Comparison of ENCODE assay signal across 8 mouse cellular contexts in the genomic region with DNA sequence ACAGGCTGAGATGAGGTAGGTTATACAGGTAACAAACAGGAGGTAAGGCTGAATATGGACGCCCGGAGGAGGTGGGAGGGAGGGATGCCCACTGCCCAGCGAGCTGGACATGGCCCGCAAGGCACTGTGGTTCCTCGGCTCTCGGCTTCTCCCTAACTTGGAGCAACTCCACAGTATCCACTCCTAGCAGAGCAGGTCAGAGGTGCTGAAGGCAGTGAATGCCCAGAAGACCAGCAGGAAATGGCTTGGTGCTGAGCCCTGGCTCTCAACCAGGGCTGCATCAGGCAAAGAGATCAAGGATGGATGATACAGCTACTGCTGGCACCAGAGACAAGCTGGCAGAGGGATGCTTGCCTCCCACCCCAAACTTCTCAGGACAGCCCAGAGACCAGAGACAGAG. TPM values are rescaled to one million over a fixed set of nuclear protein-coding genes. Genes with fewer than 3 reads are reported as not detected.
DNase-seq lines count a peak whose midpoint lies in the region; ATAC-seq and TF ChIP-seq lines count a peak whose summit lies in the region.

No protein-coding gene starts in this region.

- peak overlapping the region; percentile 55 for H3K4me2 ChIP-seq in heart, embryonic 11.5 days
- peak overlapping the region; percentile 54; the same call in 1 of the 2 replicates for H3K4me2 ChIP-seq in heart, embryonic 14.5 days (ENCODE audit: low read length)
- peak overlapping the region; percentile 56 for H3K4me2 ChIP-seq in liver, embryonic 14.5 days (ENCODE audit: low read depth)

- no peaks in the 10 kb centered on the region for H3K9me3 ChIP-seq in heart, embryonic 11.5 days (replicated peaks; ENCODE audit: control insufficient read depth, low read length)
- H3K9me3 ChIP-seq in heart, embryonic 14.5 days (ENCODE audit: control insufficient read depth, low read length), result no peaks in the 10 kb centered on the region
- H3K9me3 ChIP-seq in liver, embryonic 14.5 days (ENCODE audit: control insufficient read depth, low read length), result no peaks in the 10 kb centered on the region

- DNase-seq in heart, adult 8-10 months (ENCODE audit: low spot score), result no peak
- DNase-seq in liver, embryonic 14.5 days (ENCODE audit: low read depth in 3 of 3, low spot score in 3 of 3), result no peak
- no peak for DNase-seq in right cerebral cortex, adult 18-20 months
- no peak for DNase-seq in natural killer cell, adult 2 months (ENCODE audit: low spot score in 2 of 2)
- no peak for DNase-seq in thymus, postnatal 10 days (ENCODE audit: low spot score in 2 of 2)

- ATAC-seq in heart, embryonic 11.5 days (replicated peaks; ENCODE audit: insufficient number of reproducible peaks, low FRiP score, low TSS enrichment), result no peak
- no peak for ATAC-seq in heart, embryonic 14.5 days (ENCODE audit: insufficient number of reproducible peaks, insufficient read depth, low FRiP score, low read depth)
- 0 out of 2 replicates have a peak, but pooled peaks have one; percentile 1 for ATAC-seq in liver, embryonic 14.5 days (ENCODE audit: insufficient read depth)

- H3K36me3 ChIP-seq in heart, embryonic 11.5 days (ENCODE audit: control insufficient read depth, insufficient read depth, low read length), result peaks cover 6% of the 10 kb centered on the region; the same call in 1 of the 2 replicates
- no peaks in the 10 kb centered on the region for H3K36me3 ChIP-seq in heart, embryonic 14.5 days (ENCODE audit: control insufficient read depth, insufficient read depth, low read length)
- H3K36me3 ChIP-seq in liver, embryonic 14.5 days (replicated peaks; ENCODE audit: control insufficient read depth, insufficient read depth, low read depth), result no peaks in the 10 kb centered on the region

- H3K4me3 ChIP-seq in heart, embryonic 11.5 days (ENCODE audit: low read depth, low read length), result no peak overlapping the region
- no peak overlapping the region for H3K4me3 ChIP-seq in bone marrow macrophage, adult 2 months (ENCODE audit: insufficient read depth, low read length)
- H3K4me3 ChIP-seq in heart, embryonic 14.5 days (ENCODE audit: control insufficient read depth in 1 of 2, insufficient read depth in 1 of 2, low read depth in 1 of 2, low read length in 2 of 2), result no peak overlapping the region
- no peak overlapping the region for H3K4me3 ChIP-seq in liver, embryonic 14.5 days (ENCODE audit: insufficient read depth in 1 of 2, low read depth in 2 of 2, low read length in 2 of 2)

- no peak for TF ChIP-seq EP300 in liver, embryonic 14.5 days (IDR thresholded peaks at IDR 0.05; ENCODE audit: low read depth)

- no peak for TF ChIP-seq CTCF in bone marrow macrophage, adult 2 months (IDR thresholded peaks at IDR 0.05; ENCODE audit: low read depth, low read length)
- TF ChIP-seq CTCF in liver, embryonic 14.5 days (IDR thresholded peaks at IDR 0.05; ENCODE audit: low read depth), result no peak

- no peaks in the 10 kb centered on the region for H3K27me3 ChIP-seq in heart, embryonic 11.5 days (ENCODE audit: control insufficient read depth, insufficient read depth, low read length)
- no peaks in the 10 kb centered on the region for H3K27me3 ChIP-seq in heart, embryonic 14.5 days (ENCODE audit: control insufficient read depth, insufficient read depth, low read length)
- no peaks in the 10 kb centered on the region for H3K27me3 ChIP-seq in liver, embryonic 14.5 days (ENCODE audit: control insufficient read depth, insufficient read depth, low read length)

- 74% methylated on average over 6 of the region's 6 CpGs for WGBS in heart, embryonic 11.5 days (ENCODE audit: insufficient replicate concordance)
- 74% methylated on average over 6 of the region's 6 CpGs for WGBS in heart, embryonic 14.5 days
- 82% methylated on average over 6 of the region's 6 CpGs for WGBS in liver, embryonic 14.5 days (ENCODE audit: insufficient replicate concordance)

- H3K9ac ChIP-seq in heart, embryonic 11.5 days (ENCODE audit: low read depth, low read length), result peak overlapping the region; percentile 47
- peak overlapping the region; percentile 66 for H3K9ac ChIP-seq in heart, embryonic 14.5 days (ENCODE audit: low read length)
- peak overlapping the region; percentile 33 for H3K9ac ChIP-seq in liver, embryonic 14.5 days (replicated peaks)

- H3K4me1 ChIP-seq in heart, embryonic 11.5 days (ENCODE audit: control insufficient read depth, insufficient read depth, low read length), result peaks cover 76% of the 10 kb centered on the region
- H3K4me1 ChIP-seq in bone marrow macrophage, adult 2 months (ENCODE audit: control insufficient read depth, insufficient read depth, low read length), result peaks cover 23% of the 10 kb centered on the region
- H3K4me1 ChIP-seq in heart, embryonic 14.5 days (ENCODE audit: control insufficient read depth in 2 of 2, insufficient read depth in 2 of 2, low read length in 2 of 2), result peaks cover 53 to 66% of the 10 kb centered on the region in 2 experiments
- peaks cover 42 to 63% of the 10 kb centered on the region in 2 experiments for H3K4me1 ChIP-seq in liver, embryonic 14.5 days (replicated peaks; ENCODE audit: control insufficient read depth in 2 of 2, insufficient read depth in 2 of 2, low read length in 1 of 2)

- TF ChIP-seq POLR2A in bone marrow macrophage, adult 2 months (IDR thresholded peaks at IDR 0.05; ENCODE audit: borderline replicate concordance, low read depth, low read length), result no peak

- H3K27ac ChIP-seq in heart, embryonic 11.5 days (ENCODE audit: low read depth, low read length), result peak overlapping the region; percentile 63; the same call in 1 of the 2 replicates
- peak overlapping the region; percentile 85; the same call in 1 of the 2 replicates for H3K27ac ChIP-seq in bone marrow macrophage, adult 2 months (ENCODE audit: insufficient read depth, low read depth, low read length)
- H3K27ac ChIP-seq in heart, embryonic 14.5 days (replicated peaks in 1 of 2; ENCODE audit: control insufficient read depth in 1 of 2, insufficient read depth in 1 of 2, low read depth in 2 of 2, low read length in 2 of 2), result peak overlapping the region; percentile 80 to 90
- peak overlapping the region; percentile 68 for H3K27ac ChIP-seq in liver, embryonic 14.5 days

RNA-seq across cellular contexts. Expression of a gene that starts 26.6 kb away (rescaled TPM):
- 17.4 and 19.4 TPM in 2 replicates for polyA plus RNA-seq in heart, embryonic 11.5 days (2014; fragmentation: Nextera tagmentation; extraction: Ambion mirVana)
- total RNA-seq in heart, adult 8-10 months (2022), result 10 to 100 TPM; 13.2 to 17.4 (median 13.7) TPM
- 32.1 and 36.2 TPM in 2 replicates for polyA plus RNA-seq in bone marrow macrophage, adult 2 months (2012; ENCODE audit: insufficient read depth, insufficient read length, missing spikeins)
- 14.9 and 16.3 TPM in 2 replicates for polyA plus RNA-seq in heart, embryonic 14.5 days (2014; fragmentation: Nextera tagmentation; extraction: Ambion mirVana)
- 49.5 and 60.9 TPM in 2 replicates for polyA plus RNA-seq in liver, embryonic 14.5 days (2012; rRNA removed)
- polyA plus RNA-seq in liver, embryonic 14.5 days (2014; fragmentation: Nextera tagmentation; extraction: Ambion mirVana), result 12.6 and 15.4 TPM in 2 replicates

RNA-seq across cellular contexts. Expression of a gene that starts 43.3 kb away (rescaled TPM):
- 29.5 and 30.4 TPM in 2 replicates for polyA plus RNA-seq in heart, embryonic 11.5 days (2014; fragmentation: Nextera tagmentation; extraction: Ambion mirVana)
- total RNA-seq in heart, adult 8-10 months (2022), result 1 to 10 TPM; 1.9 to 2.4 (median 2.2) TPM
- 18.5 and 22.9 TPM in 2 replicates for polyA plus RNA-seq in bone marrow macrophage, adult 2 months (2012; ENCODE audit: insufficient read depth, insufficient read length, missing spikeins)
- polyA plus RNA-seq in heart, embryonic 14.5 days (2014; fragmentation: Nextera tagmentation; extraction: Ambion mirVana), result 23.2 and 27.6 TPM in 2 replicates
- polyA plus RNA-seq in liver, embryonic 14.5 days (2012; rRNA removed), result 62.3 and 65.3 TPM in 2 replicates
- polyA plus RNA-seq in liver, embryonic 14.5 days (2014; fragmentation: Nextera tagmentation; extraction: Ambion mirVana), result 41.9 and 48.8 TPM in 2 replicates

RNA-seq across cellular contexts. Expression of a gene that starts 48.6 kb away (rescaled TPM):
- 35.2 and 39.0 TPM in 2 replicates for polyA plus RNA-seq in heart, embryonic 11.5 days (2014; fragmentation: Nextera tagmentation; extraction: Ambion mirVana)
- 10 to 100 TPM in 1 of 4 experiments, 1 to 10 TPM in 3; 5.0 to 12.4 (median 7.7) TPM for total RNA-seq in heart, adult 8-10 months (2022)
- 21.4 and 24.8 TPM in 2 replicates for polyA plus RNA-seq in bone marrow macrophage, adult 2 months (2012; ENCODE audit: insufficient read depth, insufficient read length, missing spikeins)
- polyA plus RNA-seq in heart, embryonic 14.5 days (2014; fragmentation: Nextera tagmentation; extraction: Ambion mirVana), result 24.9 and 33.0 TPM in 2 replicates
- polyA plus RNA-seq in liver, embryonic 14.5 days (2012; rRNA removed), result 7.2 and 11.7 TPM in 2 replicates
- 13.9 and 16.8 TPM in 2 replicates for polyA plus RNA-seq in liver, embryonic 14.5 days (2014; fragmentation: Nextera tagmentation; extraction: Ambion mirVana)

RNA-seq across cellular contexts. Expression of a gene that starts 48.6 kb away (rescaled TPM):
- 28.1 and 34.4 TPM in 2 replicates for polyA plus RNA-seq in heart, embryonic 11.5 days (2014; fragmentation: Nextera tagmentation; extraction: Ambion mirVana)
- 10 to 100 TPM; 38.4 to 68.1 (median 57.1) TPM for total RNA-seq in heart, adult 8-10 months (2022)
- polyA plus RNA-seq in bone marrow macrophage, adult 2 months (2012; ENCODE audit: insufficient read depth, insufficient read length, missing spikeins), result 62.2 and 68.2 TPM in 2 replicates
- 39.8 and 40.8 TPM in 2 replicates for polyA plus RNA-seq in heart, embryonic 14.5 days (2014; fragmentation: Nextera tagmentation; extraction: Ambion mirVana)
- 10.0 and 12.6 TPM in 2 replicates for polyA plus RNA-seq in liver, embryonic 14.5 days (2012; rRNA removed)
- 8.7 and 9.3 TPM in 2 replicates for polyA plus RNA-seq in liver, embryonic 14.5 days (2014; fragmentation: Nextera tagmentation; extraction: Ambion mirVana)

RNA-seq across cellular contexts. Expression of a gene that starts 52.2 kb away (rescaled TPM):
- 250 and 262 TPM in 2 replicates for polyA plus RNA-seq in heart, embryonic 11.5 days (2014; fragmentation: Nextera tagmentation; extraction: Ambion mirVana)
- total RNA-seq in heart, adult 8-10 months (2022), result 10 to 100 TPM; 39.5 to 50.6 (median 44.3) TPM
- 187 and 203 TPM in 2 replicates for polyA plus RNA-seq in bone marrow macrophage, adult 2 months (2012; ENCODE audit: insufficient read depth, insufficient read length, missing spikeins)
- 240 and 243 TPM in 2 replicates for polyA plus RNA-seq in heart, embryonic 14.5 days (2014; fragmentation: Nextera tagmentation; extraction: Ambion mirVana)
- 87.5 and 101 TPM in 2 replicates for polyA plus RNA-seq in liver, embryonic 14.5 days (2012; rRNA removed)
- 197 TPM in 2 replicates for polyA plus RNA-seq in liver, embryonic 14.5 days (2014; fragmentation: Nextera tagmentation; extraction: Ambion mirVana)
